Mouse (Mus musculus) left cerebral cortex, adult 9 months (tissue): ENCODE measurements around the gene Adgra1.

Experiments used
- DNase-seq, 2 experiments: peaks; one replicate each; pipeline ENCODE4 v3.0.0; 2022; ENCODE audit warnings: low spot score in 2 of 2

The Adgra1 gene

DNA sequence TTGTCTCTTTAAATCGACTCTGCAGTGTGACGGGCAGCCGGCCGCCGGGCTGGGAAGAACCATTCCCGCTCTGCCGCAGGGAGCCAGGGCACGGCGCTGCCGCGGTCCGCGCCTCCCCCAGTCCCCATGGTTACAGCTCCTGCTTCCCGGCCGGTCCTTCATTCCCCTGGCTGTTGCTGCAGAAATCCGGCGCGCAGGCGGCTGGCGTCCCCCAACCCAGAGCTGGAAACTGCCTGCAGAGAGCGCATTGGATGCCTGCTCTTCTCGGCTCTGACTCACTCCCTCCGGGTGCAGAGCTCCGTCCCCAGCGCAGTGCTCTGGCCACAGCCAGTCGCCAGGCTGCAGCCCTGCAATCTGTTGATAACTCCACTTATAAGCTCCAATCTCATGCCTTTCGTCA lies at the start of gene Adgra1:
Gene Adgra1, plus strand, starts transcription at position 139 of the 400 bp plus-strand sequence.
- peak; percentile 79 to 93 for DNase-seq

DNA sequence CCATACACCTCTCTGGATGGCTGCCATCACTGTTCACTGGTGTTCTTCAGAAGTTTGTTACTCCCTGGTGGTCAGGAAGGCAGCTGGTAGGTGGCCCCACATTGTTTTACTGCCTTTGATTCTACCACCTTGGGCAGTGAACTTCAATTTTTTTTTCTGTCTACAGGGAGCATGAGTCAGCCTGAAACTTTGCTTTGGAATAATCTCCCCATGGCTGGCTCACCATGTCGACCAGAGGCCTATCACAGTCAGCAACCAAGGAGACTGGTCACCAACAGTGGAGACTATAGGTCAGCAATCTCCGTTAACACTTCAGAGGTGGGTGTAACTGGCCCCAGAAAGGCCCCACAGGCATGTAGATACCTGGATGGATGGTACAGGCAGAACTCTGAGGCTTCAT lies 46.6 kb upstream of the Adgra1 start:
- DNase-seq = no peak

DNA sequence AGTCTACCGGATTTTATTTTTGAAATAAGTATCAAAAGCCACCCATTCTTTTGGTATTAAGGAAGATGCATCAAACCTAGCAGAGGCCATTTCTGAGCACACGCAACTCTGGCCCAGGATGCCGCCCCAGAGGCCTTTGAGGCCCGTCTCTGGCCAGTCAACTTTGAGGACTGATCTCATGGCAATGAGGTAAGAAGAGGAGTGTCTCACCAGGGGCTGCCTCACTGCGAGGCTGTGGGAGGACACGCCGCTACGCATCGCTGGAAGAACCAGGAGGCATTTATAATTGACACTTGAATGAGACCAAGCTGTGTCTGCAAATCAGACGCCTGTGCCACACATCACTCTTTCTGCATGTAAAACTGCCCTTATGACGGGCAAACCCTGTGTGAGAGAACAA lies 45.0 kb upstream of the Adgra1 start:
- no peak for DNase-seq

DNA sequence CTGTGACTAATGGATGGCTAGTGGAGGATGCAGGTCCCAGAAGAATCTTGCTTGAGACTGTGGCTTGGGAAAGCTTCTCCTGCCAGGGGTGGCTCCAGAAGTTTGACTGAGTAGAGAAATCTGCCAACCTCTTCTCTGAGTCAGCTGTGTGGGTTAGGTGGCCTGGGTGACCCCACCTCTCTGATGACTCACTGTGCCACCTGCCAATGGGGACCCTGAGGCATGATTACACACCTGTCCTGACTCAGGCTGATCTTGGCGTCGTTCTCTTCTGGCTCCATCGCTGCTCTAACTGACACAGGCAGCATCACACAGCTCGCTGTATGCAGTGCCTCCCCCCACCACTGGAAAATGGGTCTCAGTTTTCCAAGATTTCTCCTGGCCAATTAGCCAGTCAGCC lies 44.3 kb upstream of the Adgra1 start:
- no peak for DNase-seq

DNA sequence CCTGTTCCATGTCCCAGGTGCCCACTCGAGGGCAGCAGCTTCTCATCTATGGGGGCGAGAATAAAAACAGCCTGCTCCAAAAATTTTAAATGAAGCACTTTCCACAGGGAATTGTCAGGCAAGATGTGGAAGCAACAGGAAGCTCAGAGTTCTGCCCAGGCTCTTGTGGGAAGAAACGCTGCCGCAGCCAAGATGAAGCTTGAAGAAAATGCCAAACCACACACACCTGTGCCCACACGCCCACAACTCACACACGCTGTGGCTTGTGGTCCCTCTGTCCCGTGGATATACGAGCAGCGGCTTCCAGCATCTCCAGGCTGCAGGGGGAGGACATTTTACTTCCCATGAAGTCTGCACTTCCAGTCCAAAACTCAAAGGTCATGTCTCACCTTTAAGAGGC lies 42.4 kb upstream of the Adgra1 start:
- peak; percentile 23 to 67 for DNase-seq

DNA sequence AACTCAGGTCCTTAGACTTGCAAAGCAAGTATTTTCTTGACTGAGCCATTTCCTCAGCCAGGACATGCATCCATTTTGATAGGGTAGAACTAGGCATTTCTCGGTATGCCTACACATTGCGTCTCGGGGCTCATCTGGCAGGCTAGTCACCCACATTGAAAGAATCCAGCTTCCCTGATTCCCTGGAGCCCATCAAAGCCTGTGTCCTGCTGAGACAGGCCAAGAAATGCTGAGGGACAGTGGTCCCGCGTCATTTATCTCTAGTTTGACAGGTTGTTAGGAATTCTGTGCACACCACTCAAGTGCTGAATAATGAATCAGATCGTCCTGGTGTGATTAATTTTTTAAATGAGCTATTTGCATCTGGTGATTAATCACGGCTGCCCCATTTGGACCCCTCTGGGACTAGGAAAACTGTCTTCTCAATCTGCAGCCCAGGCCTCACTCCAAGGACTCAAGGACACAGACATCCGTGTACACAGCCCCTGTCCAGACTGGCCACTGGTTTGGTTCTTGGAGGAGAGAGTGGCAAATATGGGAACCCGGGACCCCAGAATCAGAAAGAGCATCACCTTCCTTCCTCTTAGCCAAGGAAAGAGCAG lies 38.9 kb upstream of the Adgra1 start:
- no peak for DNase-seq

DNA sequence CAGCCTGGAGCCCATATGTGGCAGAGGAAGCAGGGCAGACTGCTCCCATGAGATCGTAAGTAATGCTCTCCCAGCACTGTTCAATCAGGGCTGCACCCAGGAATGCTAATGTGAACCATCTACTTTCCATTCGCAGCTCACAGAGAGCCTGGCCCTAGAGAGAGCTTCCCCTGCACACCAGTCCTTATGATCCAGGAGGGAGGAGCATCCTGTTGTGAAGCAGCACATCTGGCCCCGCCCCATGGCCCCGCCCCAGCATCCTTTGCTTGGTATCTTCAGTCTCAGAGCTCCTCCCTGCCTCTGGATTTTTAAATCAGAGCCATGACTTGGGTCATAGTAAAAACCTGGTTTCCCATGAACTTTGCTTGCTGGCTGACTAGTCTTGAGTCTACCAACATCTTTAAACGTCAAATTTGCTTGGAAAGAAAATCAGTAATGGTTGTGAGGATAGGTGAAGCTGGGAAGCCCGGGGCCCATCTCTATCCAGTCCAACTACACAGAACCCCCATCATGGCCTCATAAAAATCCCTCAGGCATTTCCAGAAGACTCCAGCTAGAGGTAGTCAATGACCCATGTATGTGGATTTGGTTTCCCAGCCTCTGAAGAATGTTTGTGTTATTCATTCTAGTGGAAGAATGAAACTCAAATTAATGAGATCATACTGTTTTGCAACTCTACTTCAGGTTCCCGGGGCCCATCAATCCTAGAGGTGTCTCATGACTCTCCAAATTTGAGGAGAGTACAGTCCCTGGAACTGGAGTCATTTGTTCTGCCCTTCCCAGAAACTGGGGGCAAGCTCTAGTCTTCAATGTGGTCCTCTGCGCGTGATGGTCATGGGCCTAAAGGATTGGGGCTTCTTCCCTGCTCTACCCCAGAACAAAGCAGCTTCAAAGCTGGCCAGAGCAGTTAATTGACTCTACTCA lies 36.5 kb upstream of the Adgra1 start:
- DNase-seq = no peak

DNA sequence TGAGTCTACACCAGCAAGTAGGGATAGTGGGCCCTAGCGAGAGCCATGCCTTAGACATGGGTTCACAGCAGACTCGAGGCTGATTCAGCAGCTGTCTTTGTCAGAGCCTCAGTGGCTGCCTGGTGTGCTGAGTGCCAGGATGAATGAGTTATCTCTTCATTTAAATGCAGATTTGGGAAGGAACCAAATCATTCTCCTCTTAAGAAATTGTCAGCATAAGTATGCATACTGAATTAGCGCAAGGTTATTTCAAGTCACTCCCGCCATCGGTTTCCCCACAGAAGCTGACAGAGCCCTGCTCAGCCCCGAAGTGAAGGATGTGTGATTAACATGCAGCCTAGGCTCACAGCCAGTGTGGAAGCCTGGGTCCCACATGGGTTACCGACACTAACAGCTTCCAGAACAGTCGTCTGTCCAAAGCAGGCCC lies 27.8 kb upstream of the Adgra1 start:
- DNase-seq = peak; percentile 19 to 34

DNA sequence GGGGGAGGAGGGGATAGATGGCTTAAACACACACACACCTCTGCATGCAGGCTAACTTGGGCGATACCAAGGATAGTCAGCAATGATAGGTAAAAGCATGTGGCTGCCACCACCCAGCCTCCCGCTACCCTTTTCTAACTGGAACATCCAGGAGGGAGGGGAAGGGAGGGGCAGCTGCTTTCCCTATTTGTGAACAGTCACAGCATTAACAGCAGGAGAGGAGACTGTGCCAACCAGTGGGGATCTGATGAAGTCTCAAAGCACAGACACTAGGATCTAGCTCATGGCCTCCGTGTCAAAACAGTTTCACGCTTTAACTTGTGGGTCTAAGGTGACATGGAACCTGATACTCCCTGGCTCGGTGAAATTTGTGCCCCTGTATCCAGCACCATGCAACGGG lies 23.9 kb upstream of the Adgra1 start:
- DNase-seq = no peak

DNA sequence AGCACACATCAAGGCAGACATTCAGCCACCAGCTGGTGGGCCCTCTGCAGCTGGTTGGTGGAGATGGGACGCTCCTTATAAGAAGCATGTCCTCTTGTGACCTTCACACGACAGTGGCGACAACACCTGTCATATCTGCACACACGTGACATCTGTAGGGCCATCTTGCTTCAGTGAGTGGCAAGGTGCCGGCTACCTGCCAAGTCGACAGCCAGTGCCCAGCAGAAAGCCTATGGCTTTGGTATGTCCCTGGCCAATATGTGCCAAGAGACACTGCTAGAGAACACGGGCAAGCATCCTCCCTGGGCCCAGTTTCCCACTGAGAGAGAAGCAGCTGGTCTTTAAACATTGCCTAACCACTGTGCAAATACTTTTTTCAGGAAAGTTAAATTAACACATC lies 22.3 kb upstream of the Adgra1 start:
- DNase-seq = no peak

DNA sequence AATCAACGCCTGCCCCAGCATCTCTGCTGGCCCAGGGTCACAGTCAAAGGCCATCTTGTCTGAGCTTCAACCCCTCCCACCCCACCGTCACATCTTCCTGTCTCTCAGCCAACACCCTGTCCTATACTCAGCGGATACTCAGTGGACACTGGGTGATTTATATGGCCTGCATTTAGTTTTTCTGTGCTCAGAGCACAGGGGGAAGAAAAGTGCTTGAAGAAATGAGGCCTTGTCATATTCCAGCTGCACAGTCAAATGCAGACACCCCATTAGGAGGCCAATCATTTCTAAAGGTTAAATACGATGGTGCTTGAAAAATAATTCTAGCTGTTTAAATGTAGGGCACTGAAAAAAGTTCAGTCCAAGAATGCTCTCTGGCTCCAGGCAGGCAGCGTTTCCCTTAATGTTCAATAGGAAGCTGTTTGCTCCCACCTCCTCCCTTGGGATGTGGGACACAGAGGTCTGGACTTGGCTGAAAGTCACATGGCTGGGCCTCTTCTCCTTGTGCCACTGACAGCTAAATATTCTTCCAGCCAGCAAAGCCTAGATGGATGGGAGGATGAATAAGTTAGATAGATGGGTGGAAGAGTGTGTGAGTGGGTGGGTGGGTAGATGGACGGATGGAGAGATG lies 20.3 kb upstream of the Adgra1 start:
- no peak for DNase-seq

DNA sequence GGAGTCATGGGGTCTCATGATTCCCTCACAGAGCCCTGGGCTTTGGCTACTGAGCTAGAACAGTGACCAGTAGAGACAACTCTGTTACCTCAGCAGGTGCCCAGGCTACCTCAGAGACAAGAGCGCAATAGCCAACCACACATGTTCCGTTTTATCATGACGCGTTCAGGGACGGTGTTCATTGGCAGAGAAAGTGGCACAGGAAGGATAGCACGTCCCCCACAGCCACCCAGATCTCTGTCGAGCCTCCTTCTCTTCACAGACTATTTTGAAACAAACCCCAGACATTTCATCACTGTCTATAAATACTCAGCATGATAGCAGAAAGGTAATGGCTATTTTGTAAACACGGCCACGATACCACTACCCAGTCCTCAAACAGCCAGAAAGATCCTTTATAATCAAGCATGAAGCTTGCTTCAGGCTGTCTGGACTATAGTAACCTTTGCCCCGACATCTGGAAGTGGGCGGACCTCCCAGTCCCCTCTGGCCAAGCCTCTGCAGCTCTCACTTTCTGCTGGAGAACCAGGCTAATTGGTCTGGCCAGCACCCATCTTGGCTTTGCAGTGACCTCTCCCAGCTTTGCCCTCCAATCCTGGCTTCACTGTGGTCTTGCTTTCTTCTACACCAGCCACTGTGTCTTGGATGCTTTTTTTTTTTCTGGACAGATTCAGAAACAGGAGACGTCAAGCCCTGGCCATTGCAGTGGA lies 11.5 kb upstream of the Adgra1 start:
- DNase-seq = no peak

DNA sequence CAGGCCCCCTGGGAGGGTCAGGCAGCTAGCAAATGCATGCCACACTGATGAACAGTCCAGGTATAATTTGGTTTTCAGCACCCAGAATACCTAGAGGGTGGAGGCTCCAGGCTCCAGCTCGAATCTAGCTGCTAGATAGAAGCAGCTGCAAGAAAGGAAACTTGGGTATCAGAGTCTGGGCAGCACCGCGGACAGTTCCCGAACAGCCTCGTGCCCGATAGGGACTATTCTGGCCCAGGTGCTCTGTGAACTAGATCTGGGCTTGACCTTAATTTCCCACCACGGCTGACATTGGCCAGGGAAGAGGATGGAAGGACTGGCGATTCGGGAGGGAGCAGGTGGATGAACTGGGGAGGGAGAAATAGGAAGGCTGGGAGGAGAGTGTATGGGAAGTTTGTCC lies 6.3 kb upstream of the Adgra1 start:
- no peak for DNase-seq

DNA sequence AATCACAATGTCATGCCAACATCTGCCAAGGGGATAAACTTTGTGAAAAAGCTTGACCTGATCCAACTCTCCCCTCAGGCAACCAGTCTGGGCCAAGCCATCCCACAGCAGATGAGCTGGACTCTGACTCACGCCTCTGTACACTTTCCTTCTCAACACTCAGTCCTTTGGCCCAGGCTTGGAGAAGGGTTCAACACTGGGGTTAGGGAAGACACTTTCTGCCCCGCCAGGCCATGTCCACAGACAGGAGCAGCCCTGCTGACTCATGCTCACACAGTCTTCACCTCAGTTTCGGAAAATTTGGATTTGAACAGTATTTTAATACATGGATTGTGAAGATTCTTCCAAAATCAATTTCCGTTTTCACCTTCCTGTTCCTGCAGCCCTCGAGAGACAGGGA lies 442 bp upstream of the Adgra1 start:
- no peak for DNase-seq

DNA sequence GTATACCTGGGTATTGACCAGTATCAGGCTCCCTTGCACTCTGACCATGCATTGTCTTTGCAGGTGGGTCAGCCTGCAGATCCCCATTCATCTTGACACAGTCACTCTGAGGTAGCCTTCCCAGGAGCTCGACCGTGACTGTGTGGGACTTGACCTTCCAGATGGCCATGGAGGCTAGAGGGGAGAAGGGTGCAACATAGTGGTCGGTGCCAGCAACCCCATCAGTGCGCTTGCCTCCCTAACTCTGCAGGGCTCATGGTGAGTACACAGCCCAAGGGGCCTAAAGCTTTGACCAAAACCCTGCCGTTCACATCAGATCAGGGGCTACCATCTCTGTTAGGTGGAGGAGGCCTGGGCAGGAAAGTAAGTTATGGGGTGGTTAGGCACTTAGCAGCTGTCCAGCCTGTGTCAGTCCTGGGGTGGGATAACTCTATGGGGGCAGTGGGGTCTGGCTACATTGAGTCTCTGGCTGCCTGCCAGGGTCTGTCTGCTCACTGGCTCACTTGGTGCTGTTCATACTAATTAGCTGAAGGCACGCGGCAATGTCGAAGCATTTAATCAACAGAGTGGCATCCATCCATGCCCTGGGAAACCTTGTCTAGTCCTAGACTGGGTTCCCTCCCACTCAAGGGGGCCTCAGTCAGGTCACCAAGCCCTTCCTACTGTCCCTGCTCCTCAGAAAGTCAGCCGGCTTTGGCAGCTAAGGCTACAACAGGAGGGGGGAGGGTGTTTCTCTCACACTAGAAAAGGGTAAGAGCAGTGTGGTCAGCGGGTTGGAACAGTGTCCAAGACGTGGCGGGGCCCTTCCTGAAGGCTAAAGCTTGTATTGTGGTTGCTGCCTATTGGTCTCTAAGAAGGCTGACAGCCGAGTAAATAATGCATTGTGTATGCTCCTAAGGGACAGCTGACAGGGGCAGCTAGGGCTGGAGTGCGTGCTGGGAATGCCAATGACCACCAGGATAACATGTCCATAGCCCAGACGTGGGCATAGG lies 1.5 kb downstream of the Adgra1 start:
- DNase-seq = no peak

DNA sequence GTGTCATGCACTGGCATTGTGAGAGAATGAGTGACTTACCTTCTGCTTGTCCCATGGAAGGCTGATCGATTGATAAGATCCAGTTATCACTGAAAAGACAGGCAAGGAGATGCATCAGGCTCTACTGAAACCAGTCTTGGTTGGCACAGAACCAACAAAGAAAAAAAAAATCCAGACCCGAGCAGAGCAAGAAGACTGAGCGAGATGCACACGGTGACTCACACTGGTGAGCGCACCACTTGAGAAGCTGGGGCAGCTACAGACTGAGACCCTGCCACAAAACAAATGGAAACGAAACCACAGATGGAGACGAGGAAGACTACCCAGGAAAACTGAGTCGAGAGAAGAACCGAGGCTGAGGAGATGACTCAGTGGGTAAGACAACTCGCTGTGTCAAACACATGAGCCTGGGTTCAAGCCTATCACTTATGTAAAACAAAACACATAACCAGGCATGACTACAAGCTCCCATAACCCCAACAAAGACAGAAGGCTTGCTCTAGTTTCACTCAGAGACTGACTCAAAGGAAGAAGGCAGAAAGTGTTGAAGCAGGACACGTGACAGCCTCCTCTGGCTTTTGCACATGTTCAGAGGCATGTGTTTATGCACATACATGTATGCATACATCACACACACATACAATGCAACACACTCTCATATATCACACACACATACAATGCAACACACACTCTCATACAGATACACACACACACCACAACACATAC lies 6.6 kb downstream of the Adgra1 start:
- no peak for DNase-seq

DNA sequence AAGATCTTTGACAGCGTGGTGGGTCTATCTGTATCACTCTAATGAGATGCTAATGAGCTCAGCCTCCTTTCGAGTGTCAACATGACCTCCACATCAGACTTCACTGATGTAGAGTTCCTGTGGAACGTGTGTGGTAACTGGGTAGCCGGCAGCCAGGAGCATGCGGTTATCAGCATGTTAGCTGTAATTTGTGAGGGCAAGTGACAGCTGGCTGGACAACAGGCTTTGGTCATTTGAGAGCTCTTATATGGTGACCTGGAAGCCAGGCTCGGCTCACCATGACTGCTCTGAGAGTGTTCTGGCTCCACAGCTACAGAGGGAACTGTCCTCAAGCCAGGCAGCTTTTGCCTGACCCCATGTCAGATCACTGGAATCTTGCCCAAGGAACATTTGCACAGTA lies 8.4 kb downstream of the Adgra1 start:
- DNase-seq = no peak

DNA sequence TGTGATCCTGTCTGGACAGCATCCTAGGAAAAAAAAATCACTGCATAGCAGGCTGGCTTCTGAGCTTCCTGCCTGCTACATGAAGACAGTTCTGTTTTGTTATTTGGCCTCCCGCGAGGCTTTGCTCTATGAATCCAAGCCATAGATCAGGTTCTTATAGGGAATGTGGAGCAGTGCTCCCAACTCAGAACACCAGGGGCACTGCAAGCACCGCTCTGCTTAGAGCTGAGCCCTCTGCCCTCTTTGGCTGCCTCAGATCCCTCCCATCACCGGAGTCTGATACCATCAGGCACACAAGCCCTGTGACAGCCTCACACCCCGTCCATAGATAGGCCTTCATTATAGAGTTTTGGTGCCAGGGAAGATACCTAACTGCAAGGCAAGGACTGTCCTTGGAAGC lies 9.2 kb downstream of the Adgra1 start:
- no peak for DNase-seq

DNA sequence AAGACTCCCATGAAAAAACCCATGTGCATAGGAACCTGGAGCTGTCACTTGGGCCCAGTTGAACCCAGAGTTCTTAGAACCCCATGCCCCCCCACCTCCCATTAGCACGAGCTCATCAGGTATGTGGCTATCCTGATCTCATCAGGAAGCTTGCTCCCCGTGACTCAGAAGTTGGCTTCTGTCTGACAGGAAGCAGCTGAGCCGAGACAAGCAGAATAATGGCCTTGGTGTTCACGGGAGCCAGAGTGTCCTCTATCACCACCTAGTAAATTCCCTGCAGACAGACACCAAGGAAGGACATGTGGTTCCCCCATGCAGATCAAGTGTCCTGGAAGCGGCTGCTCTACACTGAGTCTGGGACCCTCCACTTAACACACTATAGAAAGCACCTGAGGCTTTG lies 9.8 kb downstream of the Adgra1 start:
- DNase-seq = no peak

DNA sequence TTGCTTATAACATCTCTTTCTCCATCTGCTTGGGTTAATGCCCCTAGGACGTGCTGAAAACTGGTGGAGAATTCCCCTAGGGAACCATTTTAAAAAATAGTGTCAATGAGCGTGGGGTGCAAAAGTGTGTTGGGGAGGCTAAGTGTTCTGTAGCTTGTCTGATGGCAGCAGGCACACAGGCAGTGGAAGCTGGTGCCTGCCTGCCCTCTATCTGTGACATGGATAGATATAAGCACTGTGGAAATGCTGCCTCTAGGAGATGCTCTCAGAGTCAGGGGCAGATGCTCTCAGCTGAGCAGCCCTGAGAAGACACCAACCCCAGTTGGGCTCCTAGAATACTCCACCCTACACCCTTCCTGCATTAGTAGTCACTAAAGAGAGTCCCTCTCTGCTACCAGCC lies 11.1 kb downstream of the Adgra1 start:
- DNase-seq = no peak
